In the genomic region with DNA sequence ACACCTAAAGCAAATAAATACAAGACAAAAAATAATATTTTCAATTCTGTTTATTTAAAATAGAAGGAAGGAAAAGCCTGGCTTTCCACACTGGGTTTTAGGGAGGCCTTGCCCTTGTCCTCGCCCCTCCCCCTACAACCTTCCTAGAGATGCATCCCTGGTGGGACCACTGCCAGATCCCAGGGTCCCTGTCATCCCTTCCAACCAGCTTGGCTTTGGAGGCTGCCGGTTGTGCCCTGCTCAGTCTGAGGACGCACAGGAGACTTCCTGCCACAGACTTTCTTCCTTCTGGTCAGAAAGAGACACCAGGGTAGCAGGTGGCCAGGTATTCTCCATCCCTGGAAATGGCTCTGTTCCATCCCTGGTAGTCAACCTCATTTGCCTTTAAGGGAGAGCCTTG, we compare ENCODE assay signal across 12 mouse cellular contexts. TPM values are rescaled to one million over a fixed set of nuclear protein-coding genes. Genes with fewer than 3 reads are reported as not detected.
"Had no signal": no experiment of that assay in that cellular context is flagged by ENCODE, and none has a peak within 500 bp of the region (broad histone marks: within the 10 kb centered on the region; RNA-seq: fewer than 3 reads in every experiment).

No protein-coding gene starts in this region.

- ATAC-seq: lung, postnatal 0 days; midbrain, embryonic 13.5 days had no signal

- H3K4me2 ChIP-seq: liver, embryonic 11.5 days; liver, embryonic 15.5 days; midbrain, embryonic 13.5 days had no signal

- H3K4me1 ChIP-seq: liver, embryonic 15.5 days had no signal

- H3K4me3 ChIP-seq: layer of hippocampus, adult 2 months; limb, embryonic 10.5 days; liver, embryonic 15.5 days; midbrain, embryonic 13.5 days had no signal

- H3K9ac ChIP-seq: liver, embryonic 15.5 days; midbrain, embryonic 13.5 days had no signal

- H3K27me3 ChIP-seq: midbrain, embryonic 13.5 days had no signal

- H3K9me3 ChIP-seq: limb, embryonic 10.5 days; liver, embryonic 15.5 days; midbrain, embryonic 13.5 days had no signal

- H3K36me3 ChIP-seq: limb, embryonic 10.5 days; liver, embryonic 15.5 days; midbrain, embryonic 13.5 days had no signal

- H3K27ac ChIP-seq: layer of hippocampus, adult 2 months; limb, embryonic 10.5 days; liver, embryonic 15.5 days; midbrain, embryonic 13.5 days had no signal

- DNase-seq: kidney, postnatal 10 days; kidney, postnatal 4 days; lung, adult 2 months; lung, postnatal 36 days; thymus, postnatal 36 days had no signal

RNA-seq across cellular contexts. Expression of gene Gabbr2, which starts 57.4 kb away (rescaled TPM):
- total RNA-seq: megakaryocyte progenitor cell, adult 5-6 weeks had no signal
- polyA plus RNA-seq: lung, adult 2 months; lung, postnatal 0 days had no signal
